Mouse (Mus musculus): ENCODE measurements around the gene Fads2.

GRCm38 (mm10) chr19:10106634-10107033 is 5.1 kb upstream of the Fads2 start:
- no peak for TF ChIP-seq CTCF (IDR thresholded peaks at IDR 0.05; ENCODE audit: low read depth, low read length)
- no peak for TF ChIP-seq POLR2A (IDR thresholded peaks at IDR 0.05; ENCODE audit: extremely low read depth, insufficient read depth, low read length)
